Mouse (Mus musculus): ENCODE results near the gene Sbf2.
A peak's percentile ranks its signal among the peaks of the same experiment; 100 is the strongest.
"Not testable (repeated sequence)": the region's sequence is repeated elsewhere in the genome, so short reads cannot be mapped to it uniquely, and the experiment has no call there.

Gene Sbf2

GRCm38 (mm10) chr7:110629892-110630666 is 15.4 kb upstream of the Sbf2 start:
- DNase-seq: peak; percentile 88

- no peak for DNase-seq
Observed at GRCm38 (mm10) chr7:110628611-110629354, 14.1 kb upstream of the Sbf2 start.

- no peak for DNase-seq
Observed at GRCm38 (mm10) chr7:110628273-110628600, 13.5 kb upstream of the Sbf2 start.

GRCm38 (mm10) chr7:110627486-110628272 is 13.0 kb upstream of the Sbf2 start, which contains the start of gene Adm:
Gene Adm (plus strand): TSS chr7:110627661.
- peak; percentile 53 for DNase-seq

- no peak for DNase-seq
Observed at GRCm38 (mm10) chr7:110627099-110627482, 12.4 kb upstream of the Sbf2 start.

- no peak for DNase-seq
Observed at GRCm38 (mm10) chr7:110626186-110627098, 11.7 kb upstream of the Sbf2 start.

GRCm38 (mm10) chr7:110625489-110625888 is 10.8 kb upstream of the Sbf2 start:
- no peak for DNase-seq

- no peak for DNase-seq
Observed at GRCm38 (mm10) chr7:110624961-110625360, 10.2 kb upstream of the Sbf2 start.

GRCm38 (mm10) chr7:110624067-110624466 is 9.3 kb upstream of the Sbf2 start:
- no peak for DNase-seq

- DNase-seq: no peak
Observed at GRCm38 (mm10) chr7:110619086-110619611, 4.4 kb upstream of the Sbf2 start.

- DNase-seq: no peak
Observed at GRCm38 (mm10) chr7:110615792-110616191, 1.1 kb upstream of the Sbf2 start.

GRCm38 (mm10) chr7:110615151-110615631 is 469 bp upstream of the Sbf2 start:
- peak; percentile 55 for DNase-seq

GRCm38 (mm10) chr7:110613381-110614132 is 1.2 kb downstream of the Sbf2 start:
- peak; percentile 36 for DNase-seq

- no peak for DNase-seq
Observed at GRCm38 (mm10) chr7:110606906-110607305, 7.8 kb downstream of the Sbf2 start.

GRCm38 (mm10) chr7:110605476-110605875 is 9.2 kb downstream of the Sbf2 start:
- no peak for DNase-seq

- no peak for DNase-seq
Observed at GRCm38 (mm10) chr7:110597141-110597540, 17.6 kb downstream of the Sbf2 start.

- DNase-seq: not testable (repeated sequence)
Observed at GRCm38 (mm10) chr7:110593991-110594390, 20.7 kb downstream of the Sbf2 start.

- no peak for DNase-seq
Observed at GRCm38 (mm10) chr7:110587721-110588120, 27.0 kb downstream of the Sbf2 start.

- no peak for DNase-seq
Observed at GRCm38 (mm10) chr7:110585250-110585649, 29.5 kb downstream of the Sbf2 start.

- DNase-seq: no peak
Observed at GRCm38 (mm10) chr7:110584159-110584558, 30.6 kb downstream of the Sbf2 start.

GRCm38 (mm10) chr7:110583705-110584104 is 31.0 kb downstream of the Sbf2 start:
- no peak for DNase-seq
